In the genomic region with DNA sequence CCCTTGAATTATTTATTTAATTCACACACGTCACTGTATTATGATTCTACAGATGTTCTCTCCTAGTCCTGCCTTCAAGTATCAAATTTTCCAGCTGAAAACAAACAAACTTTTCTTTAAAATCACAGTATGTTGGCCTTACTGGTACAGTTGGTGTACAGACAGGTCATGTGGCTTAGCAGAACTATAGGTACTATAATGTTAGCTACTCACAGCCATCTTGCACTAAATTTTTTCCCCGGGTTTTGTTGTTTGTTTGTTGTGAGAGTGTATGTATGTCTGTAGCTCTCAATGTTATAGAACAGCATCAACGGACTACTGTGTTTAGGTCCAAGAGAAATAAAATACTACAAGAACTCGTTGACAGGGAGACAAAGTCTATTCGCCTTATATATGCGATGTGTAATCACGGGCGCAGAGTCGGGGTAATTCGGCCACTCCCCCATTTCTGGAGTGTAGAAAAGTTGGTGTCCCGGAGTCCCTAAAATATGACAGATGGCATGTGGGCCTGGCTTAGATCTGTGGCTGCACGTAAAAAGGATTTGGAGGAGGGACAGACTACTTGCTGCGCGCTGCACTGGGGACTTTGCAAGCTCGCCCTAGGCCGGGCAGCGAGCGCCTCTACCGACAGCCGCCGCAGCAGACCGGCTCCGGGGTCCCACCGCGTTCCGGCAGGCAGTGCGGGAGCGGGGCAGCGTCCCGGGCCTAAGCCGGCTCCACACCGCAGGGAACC, we compare ENCODE assay signal across 8 mouse cellular contexts. TPM values are rescaled to one million over a fixed set of nuclear protein-coding genes. Genes with fewer than 3 reads are reported as not detected.
A peak's percentile ranks its signal among the peaks of the same experiment; 100 is the strongest.
DNase-seq lines count a peak whose midpoint lies in the region; ATAC-seq and TF ChIP-seq lines count a peak whose summit lies in the region.

No protein-coding gene starts in this region.

- under 1% methylated on average over 32 of the region's 32 CpGs for WGBS in embryonic facial prominence, embryonic 12.5 days
- 2% methylated on average over 32 of the region's 32 CpGs for WGBS in intestine, embryonic 16.5 days

- peak overlapping the region; percentile 80 for H3K9ac ChIP-seq in embryonic facial prominence, embryonic 12.5 days
- H3K9ac ChIP-seq in intestine, embryonic 16.5 days (ENCODE audit: low read depth, low read length) = peak overlapping the region; percentile 96

- peak; percentile 63 for DNase-seq in embryo, embryonic 10 days (ENCODE audit: low spot score)
- DNase-seq in embryo, embryonic 9.5 days (ENCODE audit: extremely low spot score) = no peak
- peak; percentile 62 for DNase-seq in 3T3-L1 (ENCODE audit: low read depth, low spot score)
- no peak for DNase-seq in Muller cell, postnatal 12 days (ENCODE audit: inconsistent ontology term)
- DNase-seq in testis, postnatal 10 days (ENCODE audit: low spot score) = no peak

- peak overlapping the region; percentile 40 for H3ac ChIP-seq in myocyte (ENCODE audit: control insufficient read depth, insufficient read length)

- no peaks in the 10 kb centered on the region for H3K9me3 ChIP-seq in embryonic facial prominence, embryonic 12.5 days
- H3K9me3 ChIP-seq in intestine, embryonic 16.5 days (ENCODE audit: control insufficient read depth, low read length) = no peaks in the 10 kb centered on the region

- no peak for TF ChIP-seq POLR2A in myocyte (IDR thresholded peaks at IDR 0.05; ENCODE audit: insufficient read length, low read depth)

- H3K27me3 ChIP-seq in embryonic facial prominence, embryonic 12.5 days = no peaks in the 10 kb centered on the region
- H3K27me3 ChIP-seq in intestine, embryonic 16.5 days (replicated peaks; ENCODE audit: control insufficient read depth, insufficient read depth, low read length) = no peaks in the 10 kb centered on the region
- no peaks in the 10 kb centered on the region for H3K27me3 ChIP-seq in myocyte (ENCODE audit: control insufficient read depth, insufficient read depth, insufficient read length)

- ATAC-seq in embryonic facial prominence, embryonic 12.5 days (ENCODE audit: insufficient number of reproducible peaks, insufficient read depth, low FRiP score, low TSS enrichment) = peak; percentile 87
- peak; percentile 97 for ATAC-seq in intestine, embryonic 16.5 days

- H3K79me2 ChIP-seq in myocyte (ENCODE audit: control insufficient read depth, insufficient read depth) = no peaks in the 10 kb centered on the region

- H3K27ac ChIP-seq in embryonic facial prominence, embryonic 12.5 days = peak overlapping the region; percentile 97
- H3K27ac ChIP-seq in intestine, embryonic 16.5 days (ENCODE audit: low read length) = peak overlapping the region; percentile 96

- peak overlapping the region; percentile 56 for H3K4me2 ChIP-seq in embryonic facial prominence, embryonic 12.5 days (replicated peaks)
- peak overlapping the region; percentile 46 for H3K4me2 ChIP-seq in intestine, embryonic 16.5 days (ENCODE audit: low read depth, low read length)
- H3K4me2 ChIP-seq in myocyte (ENCODE audit: low read depth) = peak overlapping the region; percentile 73

- peaks cover 19% of the 10 kb centered on the region for H3K36me3 ChIP-seq in embryonic facial prominence, embryonic 12.5 days
- H3K36me3 ChIP-seq in intestine, embryonic 16.5 days (ENCODE audit: control insufficient read depth, insufficient read depth, low read length) = peaks cover 3% of the 10 kb centered on the region; the same call in 1 of the 2 replicates
- peaks cover 21% of the 10 kb centered on the region for H3K36me3 ChIP-seq in myocyte (ENCODE audit: control insufficient read depth, insufficient read depth)

- H3K4me3 ChIP-seq in embryonic facial prominence, embryonic 12.5 days = peak overlapping the region; percentile 76
- H3K4me3 ChIP-seq in intestine, embryonic 16.5 days (ENCODE audit: low read length) = peak overlapping the region; percentile 86
- H3K4me3 ChIP-seq in myocyte = peak overlapping the region; percentile 40

- peaks cover 4% of the 10 kb centered on the region; the same call in 1 of the 2 replicates for H3K4me1 ChIP-seq in embryonic facial prominence, embryonic 12.5 days
- H3K4me1 ChIP-seq in intestine, embryonic 16.5 days (ENCODE audit: control insufficient read depth, insufficient read depth, low read length) = peaks cover 5% of the 10 kb centered on the region

TF ChIP-seq in myocyte, 11 proteins besides CTCF, POLR2A, EP300 and RAD21:
- TF ChIP-seq CEBPB (IDR thresholded peaks at IDR 0.05; ENCODE audit: insufficient read depth, poor library complexity, severe bottlenecking) (no peak), TCF12 (IDR thresholded peaks at IDR 0.05; ENCODE audit: insufficient read depth, poor library complexity, severe bottlenecking) (no peak), SRF (IDR thresholded peaks at IDR 0.05; ENCODE audit: control insufficient read depth, insufficient read length, low read depth) (no peak), POLR2AphosphoS2 (IDR thresholded peaks at IDR 0.05; ENCODE audit: insufficient read length, low read depth) (no peak), REST (IDR thresholded peaks at IDR 0.05; ENCODE audit: insufficient read depth, insufficient read length) (no peak), USF1 (IDR thresholded peaks at IDR 0.05; ENCODE audit: low read depth) (no peak), TCF3 (IDR thresholded peaks at IDR 0.05; ENCODE audit: insufficient read length, low read depth) (no peak), MAX (IDR thresholded peaks at IDR 0.05; ENCODE audit: low read depth) (no peak), MYOD1 (IDR thresholded peaks at IDR 0.05; ENCODE audit: control insufficient read depth in 1 of 3, insufficient read length in 2 of 3, low read depth in 2 of 3) (no peak), MYOG (IDR thresholded peaks at IDR 0.05; ENCODE audit: control insufficient read depth in 1 of 3, insufficient read depth in 1 of 3, insufficient read length in 2 of 3, low read depth in 2 of 3) (no peak), E2F4 (IDR thresholded peaks at IDR 0.05; ENCODE audit: insufficient read depth) (no peak)

RNA-seq across cellular contexts. Expression of gene Ufl1, which starts 0.5 kb away (rescaled TPM):
- 35.2 and 37.8 TPM in 2 replicates for polyA plus RNA-seq in embryonic facial prominence, embryonic 12.5 days (2016; fragmentation: Nextera tagmentation; extraction: Ambion mirVana)
- 44.5 and 45.3 TPM in 2 replicates for polyA plus RNA-seq in intestine, embryonic 16.5 days (2015; fragmentation: Nextera tagmentation; extraction: Ambion mirVana)
- 10.4 TPM for polyA plus RNA-seq in myocyte (2012; fragmentation: generic; extraction: Trizol)

RNA-seq across cellular contexts. Expression of gene Fhl5, which starts 38.4 kb away (rescaled TPM):
- polyA plus RNA-seq in embryonic facial prominence, embryonic 12.5 days (2016; fragmentation: Nextera tagmentation; extraction: Ambion mirVana) = not detected in 2 replicates
- 0.16 and 0.20 TPM in 2 replicates for polyA plus RNA-seq in intestine, embryonic 16.5 days (2015; fragmentation: Nextera tagmentation; extraction: Ambion mirVana)
- not detected for polyA plus RNA-seq in myocyte (2012; fragmentation: generic; extraction: Trizol)

Comparison
In these comparisons a context has a peak if more than half of its experiments do, and no peak if none do; other contexts are left out.
1. DNase-seq: peak in embryo, embryonic 10 days (single experiment) and 3T3-L1 (single experiment); none in embryo, embryonic 9.5 days (single experiment), Muller cell, postnatal 12 days (single experiment) and testis, postnatal 10 days (single experiment).
2. Peak in every context shown above with its lines, with median percentiles within 50 percentile points of each other: H3K4me2 ChIP-seq and H3K4me3 ChIP-seq.